Mouse (Mus musculus) c-Kit-negative CD71-positive TER-119-positive erythroid progenitor cells, embryonic 14.5 days (primary cell): Measurements from ENCODE around the gene Mcat.

ENCODE experiments used
- DNase-seq: peaks from one replicate; pipeline ENCODE4 v3.0.0-alpha.2; 2013; ENCODE audit warnings: low read depth, low spot score

Gene Mcat

GRCm38 (mm10) chr15:83576651-83577050, 13.1 kb upstream of the Mcat start:
- no peak for DNase-seq

- no peak for DNase-seq
Measured at GRCm38 (mm10) chr15:83575543-83575942, 12.0 kb upstream of the Mcat start.

GRCm38 (mm10) chr15:83574731-83575351, 11.3 kb upstream of the Mcat start:
- DNase-seq: no peak

- DNase-seq: no peak
Measured at GRCm38 (mm10) chr15:83573606-83574005, 10.0 kb upstream of the Mcat start.

- DNase-seq: no peak
Measured at GRCm38 (mm10) chr15:83572132-83572531, 8.5 kb upstream of the Mcat start.

- DNase-seq: no peak
Measured at GRCm38 (mm10) chr15:83571636-83572035, 8.0 kb upstream of the Mcat start.

GRCm38 (mm10) chr15:83570641-83571040, 7.1 kb upstream of the Mcat start:
- DNase-seq: no peak

GRCm38 (mm10) chr15:83569682-83570081, 6.1 kb upstream of the Mcat start:
- no peak for DNase-seq

GRCm38 (mm10) chr15:83568544-83568943, 5.0 kb upstream of the Mcat start:
- DNase-seq: no peak

- no peak for DNase-seq
Measured at GRCm38 (mm10) chr15:83567728-83568127, 4.1 kb upstream of the Mcat start.

- DNase-seq: no peak
Measured at GRCm38 (mm10) chr15:83566006-83566405, 2.4 kb upstream of the Mcat start.

- DNase-seq: peak; percentile 73
Measured at GRCm38 (mm10) chr15:83565434-83565833, 1.8 kb upstream of the Mcat start.

GRCm38 (mm10) chr15:83563857-83564651, 467 bp upstream of the Mcat start:
- peak; percentile 66 for DNase-seq

- no peak for DNase-seq
Measured at GRCm38 (mm10) chr15:83562626-83563270, 839 bp downstream of the Mcat start.

- no peak for DNase-seq
Measured at GRCm38 (mm10) chr15:83560941-83561477, 2.6 kb downstream of the Mcat start.

GRCm38 (mm10) chr15:83555161-83555974, 8.2 kb downstream of the Mcat start:
- peak; percentile 72 for DNase-seq

- DNase-seq: no peak
Measured at GRCm38 (mm10) chr15:83553831-83554230, 9.8 kb downstream of the Mcat start.

GRCm38 (mm10) chr15:83550137-83550536, 13.4 kb downstream of the Mcat start:
- no peak for DNase-seq

- DNase-seq: no peak
Measured at GRCm38 (mm10) chr15:83547144-83547543, 16.4 kb downstream of the Mcat start.

GRCm38 (mm10) chr15:83546029-83546428, 17.6 kb downstream of the Mcat start:
- no peak for DNase-seq

- DNase-seq: no peak
Measured at GRCm38 (mm10) chr15:83541647-83542287, 21.8 kb downstream of the Mcat start.
